Mouse (Mus musculus) lung, embryonic 14.5 days (tissue): ENCODE data around the gene Col6a5. TPM values are rescaled to one million over a fixed set of nuclear protein-coding genes. Genes with fewer than 3 reads are reported as not detected.

Experiments
- ATAC-seq: fragments of 200-750 bp; cut with Nextera tagmentation; 2 replicates; pipeline ENCODE4 v1.8.0; 2017; ENCODE audit warnings: mild to moderate bottlenecking, moderate TSS enrichment, moderate library complexity; ENCODE audit not compliant: insufficient read depth
- DNase-seq: peaks from one replicate; pipeline ENCODE4 v3.0.0-alpha.2; 2015
- H3K27ac ChIP-seq: fragments of 300-500 bp; sonication (generic); 2 replicates; pipeline ENCODE4 v1.5.1; 2014; ENCODE audit warnings: low read depth, mild to moderate bottlenecking, moderate library complexity
- H3K27me3 ChIP-seq: fragments of 300-500 bp; sonication (generic); 2 replicates; pipeline ENCODE4 v1.6.1; 2014; ENCODE audit warnings: low read length, control low read depth; ENCODE audit not compliant: insufficient read depth
- H3K36me3 ChIP-seq: fragments of 300-500 bp; sonication (generic); 2 replicates; pipeline ENCODE4 v1.6.1; 2014; ENCODE audit warnings: control low read depth; ENCODE audit not compliant: insufficient read depth
- H3K4me1 ChIP-seq: fragments of 300-500 bp; sonication (generic); 2 replicates; pipeline ENCODE4 v1.6.1; 2014; ENCODE audit warnings: antibody characterized with exemption, control low read depth; ENCODE audit not compliant: insufficient read depth
- H3K4me2 ChIP-seq: fragments of 300-500 bp; sonication (generic); 2 replicates; pipeline ENCODE4 v1.6.1; 2014; ENCODE audit warnings: mild to moderate bottlenecking
- H3K4me3 ChIP-seq: fragments of 300-500 bp; sonication (generic); 2 replicates; pipeline ENCODE4 v1.5.1; 2014; ENCODE audit warnings: low read depth, low read length
- H3K9ac ChIP-seq: fragments of 300-500 bp; sonication (generic); 2 replicates; pipeline ENCODE4 v1.6.1; 2014
- H3K9me3 ChIP-seq: fragments of 300-500 bp; sonication (generic); 2 replicates; pipeline ENCODE4 v1.6.1; 2016; ENCODE audit warnings: low read depth, low read length, control low read depth
- CTCF ChIP-seq: IDR thresholded peaks from 2 replicates; pipeline ENCODE4 v1.5.1; 2016; ENCODE audit warnings: antibody characterized with exemption, low read depth
- WGBS: fragments of 180-500 bp; shearing (Covaris S2); extraction: QIAGEN DNeasy Blood & Tissue Kit; methylation state at CpG from one replicate; pipeline ENCODE4 v1.1.7; 2014; 5-methylcytosine and 5-hydroxymethylcytosine counted together
- polyA plus RNA-seq: library from polyadenylated mRNA; unstranded; fragments of >200 nt; fragmentation: Nextera tagmentation; extraction: Ambion mirVana; gene quantifications from 2 replicates; pipeline ENCODE4 v1.2.1, GENCODE M21; 2014

Col6a5 gene
- polyA plus RNA-seq, 1 experiment from 2014 or later, result 0.04 TPM

GRCm38 (mm10) chr9:105915186-105915585 is 45.3 kb downstream of the Col6a5 start:
- no peak overlapping the region for H3K4me2 ChIP-seq
- DNase-seq (no peak), ATAC-seq (no peak)
- no peaks in the 10 kb centered on the region for H3K9me3 ChIP-seq
- H3K36me3 ChIP-seq, result no peaks in the 10 kb centered on the region
- H3K9ac ChIP-seq, result no peak overlapping the region
- no peak overlapping the region for H3K27ac ChIP-seq
- no peak overlapping the region for H3K4me3 ChIP-seq
- H3K27me3 ChIP-seq, result no peaks in the 10 kb centered on the region
- no peaks in the 10 kb centered on the region for H3K4me1 ChIP-seq
- TF ChIP-seq CTCF, result no peak
- 35% methylated on average over 4 of the region's 4 CpGs for WGBS

- no peak overlapping the region for H3K4me3 ChIP-seq
- H3K27ac ChIP-seq, result no peak overlapping the region
- 63% methylated on average over 2 of the region's 2 CpGs for WGBS
- no peaks in the 10 kb centered on the region for H3K4me1 ChIP-seq
- no peaks in the 10 kb centered on the region for H3K9me3 ChIP-seq
- DNase-seq (no peak), ATAC-seq (no peak)
- no peaks in the 10 kb centered on the region for H3K36me3 ChIP-seq
- no peaks in the 10 kb centered on the region for H3K27me3 ChIP-seq
- H3K9ac ChIP-seq, result no peak overlapping the region
- no peak for TF ChIP-seq CTCF
- H3K4me2 ChIP-seq, result no peak overlapping the region
Measured at GRCm38 (mm10) chr9:105910166-105910565, 50.3 kb downstream of the Col6a5 start.

GRCm38 (mm10) chr9:105909352-105909751 is 51.1 kb downstream of the Col6a5 start:
- DNase-seq (peak; percentile 39), ATAC-seq (peak; percentile 35; the same call in 1 of the 2 replicates)
- Histone ChIP-seq H3K27ac (no peak overlapping the region), H3K4me2 (no peak overlapping the region), H3K9ac (no peak overlapping the region), H3K36me3 (no peaks in the 10 kb centered on the region), H3K27me3 (no peaks in the 10 kb centered on the region), H3K4me1 (no peaks in the 10 kb centered on the region), H3K4me3 (no peak overlapping the region), H3K9me3 (no peaks in the 10 kb centered on the region)
- no peak for TF ChIP-seq CTCF
- WGBS, result 34% methylated on average over 2 of the region's 2 CpGs

- H3K9me3 ChIP-seq, result no peaks in the 10 kb centered on the region
- WGBS, result 73% methylated on average over 6 of the region's 6 CpGs
- no peaks in the 10 kb centered on the region for H3K27me3 ChIP-seq
- no peak overlapping the region for H3K4me2 ChIP-seq
- TF ChIP-seq CTCF, result no peak
- no peak for ATAC-seq
- no peak for DNase-seq
- H3K4me3 ChIP-seq, result no peak overlapping the region
- no peak overlapping the region for H3K9ac ChIP-seq
- no peaks in the 10 kb centered on the region for H3K4me1 ChIP-seq
- no peak overlapping the region for H3K27ac ChIP-seq
- no peaks in the 10 kb centered on the region for H3K36me3 ChIP-seq
Measured at GRCm38 (mm10) chr9:105907411-105907810, 53.0 kb downstream of the Col6a5 start.

GRCm38 (mm10) chr9:105887521-105887920 is 72.9 kb downstream of the Col6a5 start:
- WGBS, result 26% methylated on average over 2 of the region's 2 CpGs
- ATAC-seq, result no peak
- Histone ChIP-seq H3K4me1 (no peaks in the 10 kb centered on the region), H3K27me3 (no peaks in the 10 kb centered on the region), H3K4me2 (no peak overlapping the region), H3K9ac (no peak overlapping the region), H3K9me3 (no peaks in the 10 kb centered on the region), H3K27ac (no peak overlapping the region), H3K4me3 (no peak overlapping the region), H3K36me3 (no peaks in the 10 kb centered on the region)
- no peak for TF ChIP-seq CTCF
- peak; percentile 12 for DNase-seq

GRCm38 (mm10) chr9:105884656-105885430 is 75.6 kb downstream of the Col6a5 start:
- Histone ChIP-seq H3K9me3 (no peaks in the 10 kb centered on the region), H3K27me3 (no peaks in the 10 kb centered on the region), H3K27ac (no peak overlapping the region), H3K4me2 (no peak overlapping the region), H3K4me1 (no peaks in the 10 kb centered on the region), H3K36me3 (no peaks in the 10 kb centered on the region), H3K4me3 (no peak overlapping the region), H3K9ac (no peak overlapping the region)
- 78% methylated on average over 17 of the region's 17 CpGs for WGBS
- no peak for DNase-seq
- ATAC-seq, result no peak
- TF ChIP-seq CTCF, result no peak

- no peaks in the 10 kb centered on the region for H3K4me1 ChIP-seq
- H3K27ac ChIP-seq, result no peak overlapping the region
- 58% methylated on average over 4 of the region's 4 CpGs for WGBS
- DNase-seq, result peak; percentile 44
- ATAC-seq, result no peak
- no peaks in the 10 kb centered on the region for H3K9me3 ChIP-seq
- TF ChIP-seq CTCF, result no peak
- H3K9ac ChIP-seq, result no peak overlapping the region
- no peaks in the 10 kb centered on the region for H3K36me3 ChIP-seq
- no peaks in the 10 kb centered on the region for H3K27me3 ChIP-seq
- H3K4me2 ChIP-seq, result no peak overlapping the region
- no peak overlapping the region for H3K4me3 ChIP-seq
Measured at GRCm38 (mm10) chr9:105880743-105881142, 79.7 kb downstream of the Col6a5 start.
